Mouse (Mus musculus): ENCODE measurements around the gene Hes6. TPM values are rescaled to one million over a fixed set of nuclear protein-coding genes. Genes with fewer than 3 reads are reported as not detected.
A peak's percentile ranks its signal among the peaks of the same experiment; 100 is the strongest.

The Hes6 gene
- total RNA-seq (2014; fragmentation: Nextera tagmentation) (18.0 and 19.0 TPM in 2 replicates), total RNA-seq (2017) (42.2 and 55.1 TPM in 2 replicates), polyA plus RNA-seq (2012) (91.5 and 105 TPM in 2 replicates)

- TF ChIP-seq GATA1 (IDR thresholded peaks at IDR 0.05; ENCODE audit: borderline replicate concordance, low read length), result no peak
- TF ChIP-seq POLR2AphosphoS5 (IDR thresholded peaks at IDR 0.05; ENCODE audit: insufficient replicate concordance, low read depth, low read length), result no peak
- TF ChIP-seq CTCF (IDR thresholded peaks at IDR 0.05; ENCODE audit: low read depth, low read length), result no peak
- TF ChIP-seq GATA2 (IDR thresholded peaks at IDR 0.05; ENCODE audit: borderline replicate concordance, low read depth, low read length), result no peak
- TF ChIP-seq TAL1 (conservative IDR thresholded peaks at IDR 0.05; ENCODE audit: low read depth, low read length), result no peak
- Histone ChIP-seq H3K27me3 (ENCODE audit: insufficient read depth, low read length) (no peaks in the 10 kb centered on the region), H3K4me3 (ENCODE audit: low read depth, low read length) (peak within 1 kb of the TSS; percentile 80), H3K4me1 (ENCODE audit: insufficient read depth, low read depth, low read length) (peaks cover 36% of the 10 kb centered on the region), H3K36me3 (replicated peaks) (peaks cover 57% of the 10 kb centered on the region), H3K9me3 (replicated peaks) (no peaks in the 10 kb centered on the region)
- DNase-seq (ENCODE audit: low spot score) (peak; percentile 77), ATAC-seq (ENCODE audit: extremely low read depth, insufficient number of reproducible peaks, low FRiP score, poor library complexity, severe bottlenecking) (no peak; the same call in 1 of the 2 replicates)
These were observed at the start of gene Hes6 for GRCm38 (mm10) chr1:91413898-91414594. Gene Hes6 (minus strand): TSS chr1:91414038.

- ATAC-seq (ENCODE audit: extremely low read depth, insufficient number of reproducible peaks, low FRiP score, poor library complexity, severe bottlenecking) (no peak), DNase-seq (ENCODE audit: low spot score) (no peak)
- TF ChIP-seq TAL1 (conservative IDR thresholded peaks at IDR 0.05; ENCODE audit: low read depth, low read length) (no peak), GATA1 (IDR thresholded peaks at IDR 0.05; ENCODE audit: borderline replicate concordance, low read length) (no peak), POLR2AphosphoS5 (IDR thresholded peaks at IDR 0.05; ENCODE audit: insufficient replicate concordance, low read depth, low read length) (no peak), CTCF (IDR thresholded peaks at IDR 0.05; ENCODE audit: low read depth, low read length) (no peak), GATA2 (IDR thresholded peaks at IDR 0.05; ENCODE audit: borderline replicate concordance, low read depth, low read length) (no peak)
- H3K9me3 ChIP-seq (replicated peaks), result no peaks in the 10 kb centered on the region
- peaks cover 20% of the 10 kb centered on the region for H3K4me1 ChIP-seq (ENCODE audit: insufficient read depth, low read depth, low read length)
- no peak overlapping the region for H3K4me3 ChIP-seq (ENCODE audit: low read depth, low read length)
- no peaks in the 10 kb centered on the region for H3K36me3 ChIP-seq (replicated peaks)
- peaks cover 39% of the 10 kb centered on the region for H3K27me3 ChIP-seq (ENCODE audit: insufficient read depth, low read length)
These were observed 49.6 kb upstream of the Hes6 start for GRCm38 (mm10) chr1:91463336-91463995.

GRCm38 (mm10) chr1:91460564-91460963 is 46.7 kb upstream of the Hes6 start:
- no peak for ATAC-seq (ENCODE audit: extremely low read depth, insufficient number of reproducible peaks, low FRiP score, poor library complexity, severe bottlenecking)
- TF ChIP-seq TAL1 (conservative IDR thresholded peaks at IDR 0.05; ENCODE audit: low read depth, low read length), result no peak
- no peak for TF ChIP-seq GATA1 (IDR thresholded peaks at IDR 0.05; ENCODE audit: borderline replicate concordance, low read length)
- TF ChIP-seq CTCF (IDR thresholded peaks at IDR 0.05; ENCODE audit: low read depth, low read length), result no peak
- no peak for TF ChIP-seq GATA2 (IDR thresholded peaks at IDR 0.05; ENCODE audit: borderline replicate concordance, low read depth, low read length)
- no peak for TF ChIP-seq POLR2AphosphoS5 (IDR thresholded peaks at IDR 0.05; ENCODE audit: insufficient replicate concordance, low read depth, low read length)
- no peak for DNase-seq (ENCODE audit: low spot score)
- peaks cover 12% of the 10 kb centered on the region for H3K36me3 ChIP-seq (replicated peaks)
- H3K9me3 ChIP-seq (replicated peaks), result no peaks in the 10 kb centered on the region
- no peak overlapping the region for H3K4me3 ChIP-seq (ENCODE audit: low read depth, low read length)
- peaks cover 28% of the 10 kb centered on the region for H3K27me3 ChIP-seq (ENCODE audit: insufficient read depth, low read length)
- peaks cover 46% of the 10 kb centered on the region for H3K4me1 ChIP-seq (ENCODE audit: insufficient read depth, low read depth, low read length)

GRCm38 (mm10) chr1:91460069-91460468 is 46.2 kb upstream of the Hes6 start:
- H3K4me3 ChIP-seq (ENCODE audit: low read depth, low read length), result peak overlapping the region; percentile 78
- peaks cover 24% of the 10 kb centered on the region for H3K27me3 ChIP-seq (ENCODE audit: insufficient read depth, low read length)
- TF ChIP-seq GATA1 (IDR thresholded peaks at IDR 0.05; ENCODE audit: borderline replicate concordance, low read length) (no peak), POLR2AphosphoS5 (IDR thresholded peaks at IDR 0.05; ENCODE audit: insufficient replicate concordance, low read depth, low read length) (no peak), CTCF (IDR thresholded peaks at IDR 0.05; ENCODE audit: low read depth, low read length) (no peak)
- no peaks in the 10 kb centered on the region for H3K9me3 ChIP-seq (replicated peaks)
- ATAC-seq (ENCODE audit: extremely low read depth, insufficient number of reproducible peaks, low FRiP score, poor library complexity, severe bottlenecking), result no peak
- H3K36me3 ChIP-seq (replicated peaks), result peaks cover 14% of the 10 kb centered on the region
- DNase-seq (ENCODE audit: low spot score), result no peak
- peaks cover 51% of the 10 kb centered on the region for H3K4me1 ChIP-seq (ENCODE audit: insufficient read depth, low read depth, low read length)

- DNase-seq (ENCODE audit: low spot score) (peak; percentile 99), ATAC-seq (ENCODE audit: extremely low read depth, insufficient number of reproducible peaks, low FRiP score, poor library complexity, severe bottlenecking) (peak; percentile 95)
- Histone ChIP-seq H3K27me3 (ENCODE audit: insufficient read depth, low read length) (peaks cover 18% of the 10 kb centered on the region), H3K4me3 (ENCODE audit: low read depth, low read length) (peak within 1 kb of the TSS; percentile 78), H3K4me1 (ENCODE audit: insufficient read depth, low read depth, low read length) (peaks cover 59% of the 10 kb centered on the region), H3K36me3 (replicated peaks) (peaks cover 17% of the 10 kb centered on the region), H3K9me3 (replicated peaks) (no peaks in the 10 kb centered on the region)
- no peak for TF ChIP-seq CTCF (IDR thresholded peaks at IDR 0.05; ENCODE audit: low read depth, low read length)
- no peak for TF ChIP-seq POLR2AphosphoS5 (IDR thresholded peaks at IDR 0.05; ENCODE audit: insufficient replicate concordance, low read depth, low read length)
- TF ChIP-seq GATA1 (IDR thresholded peaks at IDR 0.05; ENCODE audit: borderline replicate concordance, low read length), result no peak
- TF ChIP-seq TAL1 (conservative IDR thresholded peaks at IDR 0.05; ENCODE audit: low read depth, low read length), result no peak
- TF ChIP-seq GATA2 (IDR thresholded peaks at IDR 0.05; ENCODE audit: borderline replicate concordance, low read depth, low read length), result no peak
These were observed 45.4 kb upstream of the Hes6 start, which contains the start of gene Per2 for GRCm38 (mm10) chr1:91459059-91459809. Gene Per2 (minus strand): TSS chr1:91459324.

Data from G1E (cell line).